Mouse (Mus musculus) gastrocnemius, postnatal 36 days (tissue): ENCODE measurements around the gene Vps39. TPM values are rescaled to one million over a fixed set of nuclear protein-coding genes. Genes with fewer than 3 reads are reported as not detected.

Experiments
- DNase-seq, 2 experiments: peaks; one replicate each; pipeline ENCODE4 v3.0.0; 2022
- intact Hi-C: fragments of 180-260 bp; cut with DNase I; formaldehyde crosslinking; loops from one replicate; pipeline ENCODE4 v1.15.1; 2025
- long read RNA-seq, 2 experiments: library from polyadenylated mRNA; stranded (forward); transcript quantifications; one replicate each; pipeline ENCODE4 v2.0.0; 2021
- total RNA-seq, 2 experiments: library from RNA; stranded (reverse); gene quantifications; 2 replicates each; pipeline ENCODE4 v1.2.3; 2021

The Vps39 gene
- total RNA-seq = 10 to 100 TPM; 20.1 to 20.2 TPM
- long read RNA-seq, experiment 1, full-length matches to known transcripts = 5 of 14 reads
- long read RNA-seq, experiment 1, partial matches to known transcripts = 1 of 14 reads
- long read RNA-seq, experiment 1, other reads (novel, unspliced or antisense) = 8 of 14 reads
- long read RNA-seq, experiment 2, full-length matches to known transcripts = 12 of 27 reads
- long read RNA-seq, experiment 2, partial matches to known transcripts = 3 of 27 reads
- long read RNA-seq, experiment 2, other reads (novel, unspliced or antisense) = 12 of 27 reads

- DNase-seq = peak; percentile 82 to 83
- intact Hi-C loops = no loop called here
Measured at GRCm38 (mm10) chr2:120352682-120353646, at the start of gene Vps39. TSS of gene Vps39 (minus strand) at chr2:120353137.

- intact Hi-C loops = no loop called here
- DNase-seq = no peak
Measured at GRCm38 (mm10) chr2:120397951-120398350, 45.0 kb upstream of the Vps39 start.

- intact Hi-C loops = no loop called here
- no peak for DNase-seq
Measured at GRCm38 (mm10) chr2:120392406-120392805, 39.5 kb upstream of the Vps39 start.

GRCm38 (mm10) chr2:120390934-120391333 is 38.0 kb upstream of the Vps39 start:
- DNase-seq = no peak
- intact Hi-C loops = no loop called here

GRCm38 (mm10) chr2:120389376-120389775 is 36.4 kb upstream of the Vps39 start:
- no peak for DNase-seq
- intact Hi-C loops = no loop called here

- intact Hi-C loops = no loop called here
- DNase-seq = no peak
Measured at GRCm38 (mm10) chr2:120387291-120387690, 34.4 kb upstream of the Vps39 start.

GRCm38 (mm10) chr2:120386264-120386663 is 33.3 kb upstream of the Vps39 start:
- intact Hi-C loops = no loop called here
- no peak for DNase-seq

- intact Hi-C loops = no loop called here
- DNase-seq = no peak
Measured at GRCm38 (mm10) chr2:120373858-120374257, 20.9 kb upstream of the Vps39 start.

GRCm38 (mm10) chr2:120367416-120368207 is 14.7 kb upstream of the Vps39 start:
- DNase-seq = no peak
- intact Hi-C loops = no loop called here

- DNase-seq = no peak
- intact Hi-C loops = no loop called here
Measured at GRCm38 (mm10) chr2:120366501-120366900, 13.6 kb upstream of the Vps39 start.

- DNase-seq = no peak
Measured at GRCm38 (mm10) chr2:120360425-120360824, 7.5 kb upstream of the Vps39 start.

GRCm38 (mm10) chr2:120351321-120351720 is 1.6 kb downstream of the Vps39 start:
- intact Hi-C loops = no loop called here
- DNase-seq = no peak

More at GRCm38 (mm10) chr2:120360425-120360824, 7.5 kb upstream of the Vps39 start:
- intact Hi-C loops = no loop called here

- intact Hi-C loops = no loop called here
- DNase-seq = no peak
Measured at GRCm38 (mm10) chr2:120348120-120348519, 4.8 kb downstream of the Vps39 start.

GRCm38 (mm10) chr2:120341741-120342140 is 11.2 kb downstream of the Vps39 start:
- no peak for DNase-seq
- intact Hi-C loops = no loop called here

- intact Hi-C loops = no loop called here
- no peak for DNase-seq
Measured at GRCm38 (mm10) chr2:120337886-120338285, 15.1 kb downstream of the Vps39 start.

GRCm38 (mm10) chr2:120331575-120331974 is 21.4 kb downstream of the Vps39 start:
- intact Hi-C loops = no loop called here
- DNase-seq = no peak

- DNase-seq = no peak
- intact Hi-C loops = no loop called here
Measured at GRCm38 (mm10) chr2:120315077-120315476, 37.9 kb downstream of the Vps39 start.

- DNase-seq = no peak
- intact Hi-C loops = no loop called here
Measured at GRCm38 (mm10) chr2:120314487-120314886, 38.5 kb downstream of the Vps39 start.

- DNase-seq = no peak
- intact Hi-C loops = no loop called here
Measured at GRCm38 (mm10) chr2:120313976-120314375, 39.0 kb downstream of the Vps39 start, which contains the start of gene Pla2g4f. TSS of gene Pla2g4f (minus strand) at chr2:120314165.

- no peak for DNase-seq
- intact Hi-C loops = no loop called here
Measured at GRCm38 (mm10) chr2:120312276-120312825, 40.6 kb downstream of the Vps39 start.
